Mouse (Mus musculus): ENCODE results near the gene Kcnn1. TPM values are rescaled to one million over a fixed set of nuclear protein-coding genes. Genes with fewer than 3 reads are reported as not detected.

The Kcnn1 gene
- polyA plus RNA-seq, 1 experiment = 3.4 TPM

- Histone ChIP-seq H3K27me3 (replicated peaks) (peaks cover 42% of the 10 kb centered on the region), H3K4me1 (peaks cover 34% of the 10 kb centered on the region), H3K4me3 (replicated peaks) (peak overlapping the region; percentile 11)
These were observed 18.5 kb downstream of the Kcnn1 start for GRCm38 (mm10) chr8:70844523-70844922.

DNA sequence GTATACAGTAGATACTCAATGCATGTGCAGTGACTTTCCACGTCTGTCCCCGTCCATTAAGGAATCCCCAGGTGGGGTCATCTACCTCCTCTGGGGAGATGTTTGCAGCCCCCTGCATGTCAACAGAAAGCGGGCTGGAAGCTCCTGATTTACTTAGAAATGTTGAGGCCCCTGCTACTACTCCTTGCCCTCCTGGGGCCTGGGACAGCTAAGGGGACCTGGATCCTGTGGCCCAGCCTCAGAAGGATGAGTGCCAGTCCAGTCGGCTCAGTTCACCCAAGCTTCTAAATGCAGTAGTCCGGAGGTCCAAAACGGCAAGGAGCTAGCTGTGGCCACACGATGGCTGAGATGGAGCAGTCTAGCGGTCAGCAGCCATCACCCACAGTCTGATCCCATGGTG lies 19.1 kb downstream of the Kcnn1 start:
- TF ChIP-seq FLI1 (IDR thresholded peaks at IDR 0.05; ENCODE audit: low read length) = no peak
- TF ChIP-seq GATA1 (IDR thresholded peaks at IDR 0.05; ENCODE audit: borderline replicate concordance, low read length) = no peak
- H3K36me3 ChIP-seq (replicated peaks; ENCODE audit: low read length) = no peaks in the 10 kb centered on the region
- H3K9me3 ChIP-seq = no peaks in the 10 kb centered on the region
- H3K4me3 ChIP-seq (replicated peaks) = no peak overlapping the region
- H3K4me1 ChIP-seq = peaks cover 34% of the 10 kb centered on the region
- H3K27me3 ChIP-seq (replicated peaks) = peaks cover 36% of the 10 kb centered on the region

More at GRCm38 (mm10) chr8:70844523-70844922, 18.5 kb downstream of the Kcnn1 start:
- H3K36me3 ChIP-seq (replicated peaks; ENCODE audit: low read length) = no peaks in the 10 kb centered on the region
- TF ChIP-seq GATA1 (IDR thresholded peaks at IDR 0.05; ENCODE audit: borderline replicate concordance, low read length) (no peak), FLI1 (IDR thresholded peaks at IDR 0.05; ENCODE audit: low read length) (no peak)
- H3K9me3 ChIP-seq = no peaks in the 10 kb centered on the region

- Histone ChIP-seq H3K4me1 (peaks cover 39% of the 10 kb centered on the region), H3K27me3 (replicated peaks) (peaks cover 29% of the 10 kb centered on the region), H3K36me3 (replicated peaks; ENCODE audit: low read length) (no peaks in the 10 kb centered on the region), H3K4me3 (replicated peaks) (no peak overlapping the region), H3K9me3 (no peaks in the 10 kb centered on the region)
- TF ChIP-seq FLI1 (IDR thresholded peaks at IDR 0.05; ENCODE audit: low read length) = no peak
- no peak for TF ChIP-seq GATA1 (IDR thresholded peaks at IDR 0.05; ENCODE audit: borderline replicate concordance, low read length)
These were observed 19.8 kb downstream of the Kcnn1 start for GRCm38 (mm10) chr8:70843214-70843773.

DNA sequence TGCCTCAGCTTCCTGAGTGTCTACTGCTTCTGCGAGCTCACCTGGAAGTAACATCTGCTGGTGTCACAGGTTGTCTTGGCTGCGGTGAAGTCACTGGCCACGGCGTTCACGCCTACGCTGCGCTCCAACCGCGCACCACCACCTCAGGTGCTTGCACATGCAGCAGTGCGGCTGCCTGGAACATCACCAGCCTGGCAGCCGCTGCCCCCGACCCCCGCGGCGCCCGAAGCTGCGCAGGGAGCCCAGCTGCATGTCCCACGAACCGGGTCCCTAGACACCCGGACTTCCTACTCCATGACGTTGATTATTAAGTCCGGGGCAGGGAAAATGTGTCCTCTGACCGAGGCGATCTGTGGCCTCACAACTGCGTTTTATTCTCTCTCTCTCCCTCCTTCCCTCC lies 20.6 kb downstream of the Kcnn1 start:
- H3K4me1 ChIP-seq = peaks cover 40% of the 10 kb centered on the region
- peaks cover 2% of the 10 kb centered on the region for H3K36me3 ChIP-seq (replicated peaks; ENCODE audit: low read length)
- H3K27me3 ChIP-seq (replicated peaks) = peaks cover 21% of the 10 kb centered on the region
- no peak overlapping the region for H3K4me3 ChIP-seq (replicated peaks)
- H3K9me3 ChIP-seq = no peaks in the 10 kb centered on the region
- TF ChIP-seq FLI1 (IDR thresholded peaks at IDR 0.05; ENCODE audit: low read length) (no peak), GATA1 (IDR thresholded peaks at IDR 0.05; ENCODE audit: borderline replicate concordance, low read length) (no peak)

GRCm38 (mm10) chr8:70841147-70842072 lies 21.6 kb downstream of the Kcnn1 start:
- TF ChIP-seq GATA1 (IDR thresholded peaks at IDR 0.05; ENCODE audit: borderline replicate concordance, low read length) (no peak), FLI1 (IDR thresholded peaks at IDR 0.05; ENCODE audit: low read length) (no peak)
- H3K9me3 ChIP-seq = no peaks in the 10 kb centered on the region
- peaks cover 48% of the 10 kb centered on the region for H3K4me1 ChIP-seq
- peaks cover 13% of the 10 kb centered on the region for H3K36me3 ChIP-seq (replicated peaks; ENCODE audit: low read length)
- H3K27me3 ChIP-seq (replicated peaks) = peaks cover 13% of the 10 kb centered on the region
- H3K4me3 ChIP-seq (replicated peaks) = peak overlapping the region; percentile 50

DNA sequence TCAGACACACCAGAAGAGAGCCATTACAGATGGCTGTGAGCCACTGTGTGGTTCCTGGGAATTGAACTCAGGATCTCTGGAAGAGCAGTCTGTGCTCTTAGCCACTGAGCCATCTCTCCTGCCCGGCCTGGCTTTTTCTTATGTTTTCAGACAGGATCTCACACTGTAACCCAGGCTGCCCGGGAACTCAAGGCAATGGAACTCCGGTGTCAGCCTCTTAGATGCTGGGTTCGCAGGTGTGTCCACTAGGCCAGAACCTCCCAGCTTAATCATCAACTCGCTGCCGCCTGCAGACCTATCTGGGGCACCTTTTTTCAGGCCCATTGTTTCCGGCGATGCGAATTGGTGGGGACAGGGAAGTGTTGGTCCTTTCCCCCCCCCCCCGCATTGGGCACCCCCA lies 22.5 kb downstream of the Kcnn1 start:
- Histone ChIP-seq H3K36me3 (replicated peaks; ENCODE audit: low read length) (peaks cover 21% of the 10 kb centered on the region), H3K4me1 (peaks cover 53% of the 10 kb centered on the region), H3K4me3 (replicated peaks) (no peak overlapping the region), H3K27me3 (replicated peaks) (peaks cover 8% of the 10 kb centered on the region), H3K9me3 (no peaks in the 10 kb centered on the region)
- TF ChIP-seq GATA1 (IDR thresholded peaks at IDR 0.05; ENCODE audit: borderline replicate concordance, low read length) (no peak), FLI1 (IDR thresholded peaks at IDR 0.05; ENCODE audit: low read length) (no peak)

DNA sequence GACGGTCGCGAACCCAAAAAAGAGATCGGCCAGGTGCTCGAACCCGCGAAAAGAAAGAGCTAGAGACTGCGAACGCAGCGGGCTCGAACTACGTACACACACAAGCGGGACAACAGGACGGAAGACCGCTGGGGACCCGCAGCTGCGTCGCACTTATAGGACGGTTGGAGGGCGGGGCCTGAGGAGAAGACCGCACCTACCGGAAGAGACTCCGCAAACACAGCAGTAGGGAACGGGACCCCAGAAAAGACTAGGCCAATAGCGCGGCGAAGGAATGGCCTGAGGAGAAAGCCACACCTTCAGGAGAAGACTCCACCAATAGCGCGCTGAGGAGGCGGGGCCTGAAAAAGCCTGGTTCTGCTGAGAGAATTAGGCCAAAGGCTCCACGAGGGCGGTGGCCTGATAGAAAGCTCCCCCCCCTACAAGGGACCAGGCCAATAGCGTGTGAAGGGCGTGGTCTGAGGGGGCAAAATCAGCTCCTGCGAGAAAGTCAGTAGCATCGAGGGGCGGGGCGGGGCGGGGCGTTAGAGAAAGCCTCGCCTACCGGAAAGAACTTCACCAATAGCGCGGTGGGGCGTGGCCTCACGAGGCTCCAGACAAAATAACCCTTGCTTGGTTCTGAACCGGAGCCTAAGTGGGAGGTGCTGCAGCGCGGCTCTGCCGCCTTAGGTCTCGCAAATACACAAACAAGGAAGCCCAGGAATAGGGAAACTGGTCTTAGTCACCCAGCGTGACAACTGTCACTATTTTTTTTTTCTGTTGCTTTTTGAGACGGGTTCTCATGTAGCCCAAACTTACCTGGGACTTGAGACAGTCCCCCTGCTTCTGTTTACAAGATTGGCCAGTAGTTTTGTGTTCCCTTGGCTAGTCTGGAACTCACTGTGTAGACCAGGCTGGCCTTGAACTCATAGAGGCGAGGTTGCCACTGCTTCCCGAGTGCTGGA lies 23.4 kb downstream of the Kcnn1 start, which contains the start of gene Arrdc2:
Gene Arrdc2 (minus strand): TSS at position 313 of the 944 bp plus-strand sequence.
- Histone ChIP-seq H3K4me1 (peaks cover 61% of the 10 kb centered on the region), H3K27me3 (replicated peaks) (peaks cover 5% of the 10 kb centered on the region), H3K36me3 (replicated peaks; ENCODE audit: low read length) (peaks cover 30% of the 10 kb centered on the region), H3K9me3 (no peaks in the 10 kb centered on the region), H3K4me3 (replicated peaks) (peak within 1 kb of the TSS; percentile 93)
- TF ChIP-seq GATA1 (IDR thresholded peaks at IDR 0.05; ENCODE audit: borderline replicate concordance, low read length) (no peak), FLI1 (IDR thresholded peaks at IDR 0.05; ENCODE audit: low read length) (no peak; the same call in 1 of the 2 replicates)

- Histone ChIP-seq H3K4me3 (replicated peaks) (peak overlapping the region; percentile 93), H3K4me1 (peaks cover 59% of the 10 kb centered on the region), H3K36me3 (replicated peaks; ENCODE audit: low read length) (peaks cover 38% of the 10 kb centered on the region), H3K9me3 (no peaks in the 10 kb centered on the region), H3K27me3 (replicated peaks) (peaks cover 5% of the 10 kb centered on the region)
- TF ChIP-seq FLI1 (IDR thresholded peaks at IDR 0.05; ENCODE audit: low read length) (no peak), GATA1 (IDR thresholded peaks at IDR 0.05; ENCODE audit: borderline replicate concordance, low read length) (no peak)
These were observed 24.2 kb downstream of the Kcnn1 start for GRCm38 (mm10) chr8:70838654-70839407.
